Mouse (Mus musculus): ENCODE data around the gene Fut4. TPM values are rescaled to one million over a fixed set of nuclear protein-coding genes. Genes with fewer than 3 reads are reported as not detected.

Fut4 gene
- total RNA-seq, 2 experiments from 2014 or later: 0.16 to 0.27 TPM

Other genes with a start within 250 kb of the Fut4 start
- gene Amotl1, start 107.3 kb downstream of the Fut4 start, total RNA-seq (2021): 10 to 100 TPM; 13.6 to 15.8 TPM
- not detected for gene Piwil4, start 11.7 kb downstream of the Fut4 start, total RNA-seq (2021)
- not detected for gene 1700012B09Rik, start 18.6 kb upstream of the Fut4 start, total RNA-seq (2021)
- gene Mre11a, start 32.3 kb upstream of the Fut4 start, total RNA-seq (2021): 10 to 100 TPM; 13.8 to 16.1 TPM
- 10 to 100 TPM; 14.4 to 15.7 TPM for gene Ankrd49, start 32.5 kb upstream of the Fut4 start, total RNA-seq (2021)
- gene Gpr83, start 107.8 kb upstream of the Fut4 start, total RNA-seq (2021): 10 to 100 TPM; 19.5 to 30.2 TPM
- not detected for gene Izumo1r, start 151.6 kb upstream of the Fut4 start, total RNA-seq (2021)

All from left cerebral cortex, postnatal 25 days (tissue).